Mouse (Mus musculus): ENCODE data around the gene Ctnnbip1.

Ctnnbip1 gene

GRCm38 (mm10) chr4:149586044-149586782 is 68.2 kb downstream of the Ctnnbip1 start, which contains the start of gene Clstn1:
Gene Clstn1 (plus strand): TSS chr4:149586468.
- in situ Hi-C loops (cut with MboI, MseI) = no loop called here

GRCm38 (mm10) chr4:149586783-149587595 is 69.0 kb downstream of the Ctnnbip1 start:
- in situ Hi-C loops (cut with MboI, MseI) = no loop called here

- in situ Hi-C loops (cut with MboI, MseI) = no loop called here
Measured at GRCm38 (mm10) chr4:149587596-149588168, 69.6 kb downstream of the Ctnnbip1 start.

GRCm38 (mm10) chr4:149590200-149590599 is 72.2 kb downstream of the Ctnnbip1 start:
- in situ Hi-C loops (cut with MboI, MseI) = no loop called here

- in situ Hi-C loops (cut with MboI, MseI) = no loop called here
Measured at GRCm38 (mm10) chr4:149591486-149591885, 73.5 kb downstream of the Ctnnbip1 start.

- in situ Hi-C loops (cut with MboI, MseI) = no loop called here
Measured at GRCm38 (mm10) chr4:149594913-149595581, 77.0 kb downstream of the Ctnnbip1 start.

- in situ Hi-C loops (cut with MboI, MseI) = no loop called here
Measured at GRCm38 (mm10) chr4:149597641-149598208, 79.7 kb downstream of the Ctnnbip1 start.

- in situ Hi-C loops (cut with MboI, MseI) = no loop called here
Measured at GRCm38 (mm10) chr4:149599549-149599948, 81.5 kb downstream of the Ctnnbip1 start.

GRCm38 (mm10) chr4:149600130-149600529 is 82.1 kb downstream of the Ctnnbip1 start:
- in situ Hi-C loops (cut with MboI, MseI) = no loop called here

- in situ Hi-C loops (cut with MboI, MseI) = no loop called here
Measured at GRCm38 (mm10) chr4:149601484-149601883, 83.4 kb downstream of the Ctnnbip1 start.

- in situ Hi-C loops (cut with MboI, MseI) = no loop called here
Measured at GRCm38 (mm10) chr4:149602236-149602635, 84.2 kb downstream of the Ctnnbip1 start.

GRCm38 (mm10) chr4:149603860-149604259 is 85.8 kb downstream of the Ctnnbip1 start:
- in situ Hi-C loops (cut with MboI, MseI) = no loop called here

- in situ Hi-C loops (cut with MboI, MseI) = no loop called here
Measured at GRCm38 (mm10) chr4:149604518-149604917, 86.5 kb downstream of the Ctnnbip1 start.

- in situ Hi-C loops (cut with MboI, MseI) = no loop called here
Measured at GRCm38 (mm10) chr4:149606056-149606455, 88.0 kb downstream of the Ctnnbip1 start.

- in situ Hi-C loops (cut with MboI, MseI) = no loop called here
Measured at GRCm38 (mm10) chr4:149606766-149607358, 88.8 kb downstream of the Ctnnbip1 start.

GRCm38 (mm10) chr4:149607591-149608308 is 89.7 kb downstream of the Ctnnbip1 start:
- in situ Hi-C loops (cut with MboI, MseI) = no loop called here

- in situ Hi-C loops (cut with MboI, MseI) = no loop called here
Measured at GRCm38 (mm10) chr4:149608309-149608638, 90.2 kb downstream of the Ctnnbip1 start.

- in situ Hi-C loops (cut with MboI, MseI) = no loop called here
Measured at GRCm38 (mm10) chr4:149609256-149610025, 91.4 kb downstream of the Ctnnbip1 start.

GRCm38 (mm10) chr4:149611376-149612044 is 93.5 kb downstream of the Ctnnbip1 start:
- in situ Hi-C loops (cut with MboI, MseI) = no loop called here
